Mouse (Mus musculus): ENCODE measurements at regions not wholly inside any gene's neighbourhood (a gene's known extent, or its start where the extent isn't known, plus 50 kb on each side); places are given as distances from the start of the nearest gene placed in this dataset.

DNA sequence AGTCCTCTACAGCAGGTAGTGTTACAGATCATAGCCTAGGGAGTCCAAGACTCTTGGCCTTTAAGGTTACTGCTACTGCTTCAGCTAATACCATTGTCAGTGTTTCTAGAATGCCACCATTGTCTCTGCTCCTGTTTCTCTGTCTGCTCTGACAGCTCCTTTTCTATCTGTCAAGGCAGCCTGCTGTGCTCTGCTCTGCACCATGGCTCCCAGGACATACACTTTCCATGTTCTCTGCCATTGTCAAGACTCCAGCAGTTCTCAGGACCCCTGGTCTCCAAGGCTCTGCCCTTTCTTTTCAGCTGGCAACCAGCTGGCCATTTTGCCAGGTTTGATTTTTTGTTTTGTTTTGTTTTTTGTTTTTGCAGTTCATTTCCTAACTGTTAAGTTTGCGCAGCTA lies 208.7 kb downstream of the Otol1 start:
- no peak for DNase-seq

DNA sequence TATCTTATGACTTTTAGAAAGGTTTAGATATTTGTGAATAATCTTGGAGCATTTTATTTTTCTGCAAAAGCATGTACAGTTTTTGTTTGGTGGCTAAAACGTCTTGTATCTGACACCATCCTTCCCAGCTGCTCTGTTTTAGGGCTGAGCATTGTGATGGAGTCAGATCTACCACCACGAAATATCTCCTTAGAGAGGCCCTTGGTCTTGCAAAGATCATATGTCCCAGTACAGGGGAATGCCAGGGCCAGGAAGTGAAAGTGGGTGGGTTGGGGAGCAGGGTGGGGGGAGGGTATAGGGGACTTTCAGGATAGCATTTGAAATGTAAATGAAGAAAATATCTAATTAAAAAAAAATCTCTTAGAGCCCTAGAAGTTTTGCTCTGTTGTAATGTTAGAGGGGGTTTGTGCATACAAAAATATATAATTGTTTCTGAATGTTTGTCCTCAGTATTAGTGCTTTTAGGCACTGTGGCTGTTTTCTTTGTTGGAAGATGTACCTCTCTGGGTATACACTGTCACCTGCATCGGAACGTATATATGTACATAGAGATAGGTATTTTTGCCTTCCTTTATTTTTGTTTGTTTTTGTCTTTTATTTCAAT lies 211.4 kb downstream of the Otol1 start:
- DNase-seq, result no peak

DNA sequence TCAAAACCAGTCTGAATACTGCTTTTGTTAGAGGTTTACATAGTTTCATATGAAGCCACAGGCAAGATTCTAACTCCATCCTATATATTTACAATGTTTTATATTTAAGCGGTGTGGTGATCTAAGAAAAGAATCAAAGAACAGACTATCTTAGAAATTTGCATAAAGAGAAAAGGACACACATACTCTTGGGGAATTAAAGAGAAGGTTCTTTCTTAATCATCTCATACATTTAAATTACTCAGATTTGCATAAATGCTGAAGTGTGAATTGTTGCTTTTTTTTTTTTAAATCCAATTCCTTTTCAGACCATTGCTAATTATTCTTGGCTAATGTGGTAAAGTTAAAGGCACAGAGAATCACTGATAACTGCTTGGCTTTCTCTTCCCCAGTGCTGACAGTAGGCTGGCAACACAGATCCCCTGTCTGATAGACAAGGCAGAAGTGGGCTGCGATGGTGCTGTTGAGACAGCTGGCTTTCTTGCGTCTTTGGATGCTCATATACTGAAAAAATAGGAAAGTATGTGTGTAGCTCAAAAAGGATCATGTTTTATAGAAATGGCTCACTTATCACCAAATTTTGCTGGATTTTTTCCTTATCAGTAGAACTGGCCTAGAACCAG lies 216.1 kb downstream of the Otol1 start:
- DNase-seq, result no peak

DNA sequence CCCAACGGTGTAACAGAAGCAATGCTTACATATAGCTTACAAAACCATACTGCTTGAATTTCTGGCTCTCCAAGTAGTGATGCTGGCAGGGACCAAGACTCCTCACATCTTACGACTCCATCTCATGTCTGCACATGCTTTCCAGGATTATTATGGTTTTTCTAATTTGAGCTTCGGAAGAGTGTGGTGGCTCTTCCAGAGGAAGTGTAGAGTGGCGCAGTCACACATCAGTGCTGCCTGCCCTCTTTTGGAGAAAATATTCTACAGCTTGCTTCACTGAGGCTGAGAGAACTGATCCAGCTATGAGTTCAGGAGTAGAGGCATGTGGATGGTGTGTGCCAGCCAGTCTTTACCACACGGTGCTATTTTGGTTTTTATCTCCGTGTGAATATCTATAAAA lies 217.4 kb downstream of the Otol1 start:
- DNase-seq, result no peak

DNA sequence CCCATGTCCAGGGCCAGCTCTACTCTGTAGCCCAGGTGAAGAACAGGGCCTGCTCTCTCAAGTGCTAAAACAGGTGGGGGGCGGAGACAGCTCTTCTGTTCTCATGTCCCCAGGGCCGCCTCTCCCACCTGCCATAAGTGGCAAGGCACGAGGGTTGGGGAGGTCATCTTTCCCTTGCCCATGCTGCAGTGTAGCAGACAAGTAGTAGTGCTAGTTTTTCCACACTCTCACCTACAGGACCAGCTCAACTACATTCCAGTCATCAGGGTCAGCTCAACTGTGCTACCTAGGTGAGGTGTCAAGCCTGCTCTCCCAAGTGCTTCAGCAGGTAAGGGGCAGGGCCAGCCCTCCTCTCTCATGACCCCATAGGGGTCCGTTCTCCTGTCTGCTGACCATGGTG lies 219.8 kb downstream of the Otol1 start:
- DNase-seq, result no peak

DNA sequence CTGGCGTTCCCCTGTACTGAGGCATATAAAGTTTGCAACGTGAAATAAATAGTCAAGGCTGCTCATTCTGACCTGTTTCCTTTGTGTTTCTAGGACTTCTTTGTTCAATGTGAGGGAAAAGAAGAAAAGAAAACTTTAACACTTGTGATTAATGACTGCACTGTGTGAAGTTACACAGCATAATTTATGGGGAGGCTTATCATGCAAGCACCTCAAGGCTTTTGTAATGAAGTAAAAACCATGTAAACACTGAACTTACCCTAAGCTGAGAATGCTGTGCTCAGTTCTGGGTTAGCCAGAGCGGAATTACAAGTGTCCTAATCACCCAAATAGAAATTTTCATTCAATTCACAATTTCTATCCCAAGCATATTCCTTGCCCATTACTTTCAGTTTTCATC lies 241.2 kb downstream of the Otol1 start:
- no peak for DNase-seq

DNA sequence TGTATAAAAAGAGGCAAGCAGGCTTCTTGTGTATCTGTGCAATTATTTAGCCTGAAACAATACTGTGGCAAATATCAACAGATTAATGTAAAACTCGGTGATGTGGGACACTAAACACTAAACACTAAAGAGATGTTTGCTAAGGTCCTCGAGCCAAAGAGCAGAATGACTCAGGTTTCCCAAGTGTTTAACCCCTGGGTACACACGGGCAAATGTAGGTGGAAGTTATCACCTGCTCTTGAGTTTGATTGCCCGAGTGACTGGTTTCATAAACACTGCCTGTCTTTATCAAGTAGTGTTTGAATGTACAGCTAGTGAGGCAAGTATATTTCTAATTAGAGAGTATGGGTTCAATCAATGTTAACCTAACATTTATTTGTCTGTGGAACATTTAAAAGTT lies 242.5 kb downstream of the Otol1 start:
- DNase-seq, result no peak

DNA sequence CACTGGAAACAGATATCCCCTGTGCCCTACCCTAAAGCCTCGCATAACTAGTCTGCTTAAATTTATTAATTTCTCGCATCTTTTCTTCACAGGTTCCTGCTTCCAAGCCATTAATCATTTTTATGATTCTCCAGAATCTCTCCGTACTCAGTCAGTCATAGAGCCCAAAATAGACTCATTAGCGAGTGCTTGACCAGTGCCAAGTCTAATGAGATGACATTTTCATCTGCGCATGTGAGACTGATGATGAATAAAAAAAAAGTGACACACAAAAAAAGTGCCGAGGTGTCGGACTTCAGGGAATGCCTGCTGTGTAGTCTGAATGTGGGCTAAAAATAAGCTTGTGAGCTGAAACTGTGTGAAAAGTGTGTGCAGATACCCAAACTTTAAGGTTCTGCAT lies 243.3 kb downstream of the Otol1 start:
- DNase-seq, result no peak

DNA sequence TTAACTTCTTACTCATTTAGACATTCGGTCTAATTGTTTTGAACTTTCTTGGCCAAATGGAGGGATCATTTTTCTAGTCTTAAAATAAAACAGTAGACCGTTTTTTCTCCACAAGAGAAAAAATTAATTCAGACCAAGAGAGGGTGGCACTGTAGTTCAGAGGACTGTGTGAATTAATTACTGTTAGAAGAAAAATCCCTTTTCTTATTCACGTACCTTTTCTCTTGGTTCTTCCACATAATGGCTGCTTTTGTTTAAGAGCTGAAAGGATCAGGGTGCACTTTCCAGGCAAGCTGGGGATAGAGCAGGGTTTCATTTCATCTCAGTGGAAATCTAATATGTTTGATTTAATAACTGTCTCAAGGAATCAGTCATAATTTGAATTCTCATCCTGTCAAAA lies 255.9 kb downstream of the Otol1 start:
- no peak for DNase-seq

DNA sequence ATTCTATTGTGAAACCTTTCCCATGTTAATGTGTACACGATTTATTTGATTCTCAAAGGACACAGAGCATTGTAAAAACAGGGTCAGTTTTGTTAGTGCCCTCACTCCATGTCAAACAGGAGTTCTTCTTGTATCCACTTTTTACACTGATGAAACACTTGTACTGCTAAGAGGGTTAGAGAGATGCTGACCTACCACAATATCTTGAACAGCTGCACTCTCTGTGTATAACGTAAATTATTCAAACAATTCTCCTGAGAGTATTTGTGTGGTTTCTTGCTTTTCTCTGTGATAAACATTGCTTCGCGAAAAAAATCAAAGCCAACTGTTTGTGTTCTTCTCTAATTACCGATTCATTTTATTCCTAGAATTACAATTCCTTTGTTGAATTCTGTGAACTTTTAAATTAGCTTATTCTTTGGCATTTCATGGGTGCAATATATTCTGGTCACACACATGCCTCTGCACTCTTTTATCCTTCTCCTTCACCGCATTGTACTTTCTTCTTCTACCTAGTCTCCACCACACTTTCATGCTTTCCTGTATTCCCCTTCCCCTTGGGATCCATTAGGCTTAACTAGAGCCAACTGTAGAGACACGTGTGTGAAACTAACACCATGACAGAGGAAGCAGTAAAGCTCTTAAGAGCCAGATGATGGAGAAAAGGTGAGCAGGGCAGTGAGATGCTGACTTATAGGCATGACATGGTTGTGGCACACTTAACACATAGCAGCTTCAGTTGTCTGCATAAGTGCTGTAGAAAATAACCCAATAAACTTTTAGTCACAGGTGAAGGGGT lies 281.4 kb downstream of the Otol1 start:
- no peak for DNase-seq

DNA sequence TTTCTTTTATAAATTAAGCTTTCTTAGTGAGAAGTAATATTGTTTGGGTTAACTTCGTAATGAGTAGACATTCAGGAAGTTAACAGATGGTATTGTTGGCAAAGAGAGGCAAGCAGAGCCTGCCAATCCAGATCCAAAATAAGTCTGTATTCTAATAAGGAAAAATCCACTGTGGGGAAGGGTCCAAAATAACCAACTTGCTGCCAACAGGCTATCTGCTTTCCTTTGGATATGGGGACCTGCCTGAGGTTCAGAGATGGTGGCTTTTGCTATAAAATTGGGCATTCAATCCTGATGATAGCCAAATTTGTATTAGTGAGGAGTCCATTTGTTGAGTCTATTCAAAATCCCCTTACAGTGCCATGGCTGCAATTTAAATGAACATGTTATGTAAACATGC lies 300.1 kb downstream of the Otol1 start:
- DNase-seq, result no peak

DNA sequence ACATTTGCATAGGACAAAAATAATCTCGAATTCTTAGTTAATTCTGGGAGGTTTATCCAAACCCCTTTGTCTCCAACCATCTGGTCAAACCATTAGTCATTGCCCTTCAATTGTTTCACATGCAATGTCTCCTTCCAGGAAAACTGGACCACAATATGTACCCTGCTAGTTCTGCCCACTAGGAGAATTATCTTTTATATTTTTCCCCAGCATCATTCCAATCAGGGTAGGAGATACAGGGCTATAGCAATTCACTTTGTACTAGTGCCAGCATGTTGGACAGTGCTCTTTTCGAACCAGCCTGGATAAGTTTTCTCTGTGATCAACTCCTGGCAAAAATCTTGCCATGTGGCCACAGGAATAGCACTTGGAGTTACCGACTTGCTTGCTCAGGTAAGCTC lies 300.6 kb downstream of the Otol1 start:
- no peak for DNase-seq

DNA sequence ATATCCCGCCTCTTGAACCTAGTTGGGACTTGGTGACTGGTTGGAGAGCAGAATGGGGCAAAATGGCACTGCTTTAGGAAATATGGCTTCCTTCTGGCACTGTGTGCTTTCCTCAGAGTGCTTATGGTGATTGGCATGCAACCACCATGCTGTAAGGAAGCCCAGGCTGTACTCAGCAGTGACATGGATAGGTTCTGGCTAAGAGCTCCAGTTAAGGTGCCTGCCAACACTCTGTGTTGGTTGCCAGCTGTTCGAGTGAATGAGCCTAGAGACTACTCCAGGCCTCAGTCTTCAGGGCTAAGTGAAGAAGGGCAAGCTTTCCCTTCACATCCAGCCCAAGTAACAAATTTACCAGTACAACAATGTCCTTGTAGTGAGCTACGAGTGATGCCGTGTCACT lies 301.9 kb downstream of the Otol1 start:
- DNase-seq, result no peak

DNA sequence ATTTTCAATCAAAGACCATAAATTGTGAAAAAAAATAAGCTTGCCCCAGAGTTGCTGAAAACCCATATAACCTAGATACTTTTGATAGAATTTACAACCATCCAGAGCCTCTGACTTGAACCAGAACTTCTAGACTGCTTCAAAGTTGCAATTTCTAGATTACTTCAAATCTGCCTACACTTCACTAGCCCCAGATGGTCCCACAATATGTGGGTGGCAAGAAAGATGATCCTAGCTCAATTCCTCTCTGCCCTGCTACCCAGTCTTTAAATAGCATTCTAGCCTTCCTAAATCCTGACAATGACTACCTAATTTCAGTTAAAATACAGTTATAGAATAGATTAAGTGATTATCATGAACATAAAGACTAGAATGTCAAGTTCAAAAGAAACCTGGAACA lies 303.6 kb downstream of the Otol1 start:
- no peak for DNase-seq

DNA sequence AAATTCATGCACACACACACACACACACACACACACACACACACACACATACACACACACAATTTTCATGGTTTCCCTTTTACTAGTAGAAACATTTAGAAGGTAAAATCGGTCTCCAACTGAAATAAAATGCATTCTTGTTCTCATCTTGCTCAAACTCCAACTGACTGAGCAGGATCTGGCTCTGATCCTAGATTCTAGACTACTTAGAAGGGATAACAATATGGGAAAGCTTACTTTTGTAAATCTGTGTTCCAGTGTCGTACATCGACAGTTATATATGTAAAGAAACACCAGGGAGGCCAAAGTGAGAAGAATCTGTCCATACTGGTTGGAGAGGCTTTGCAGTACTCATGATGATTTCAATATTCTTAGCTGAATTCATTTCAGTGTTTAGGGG lies 304.6 kb downstream of the Otol1 start:
- DNase-seq, result no peak

DNA sequence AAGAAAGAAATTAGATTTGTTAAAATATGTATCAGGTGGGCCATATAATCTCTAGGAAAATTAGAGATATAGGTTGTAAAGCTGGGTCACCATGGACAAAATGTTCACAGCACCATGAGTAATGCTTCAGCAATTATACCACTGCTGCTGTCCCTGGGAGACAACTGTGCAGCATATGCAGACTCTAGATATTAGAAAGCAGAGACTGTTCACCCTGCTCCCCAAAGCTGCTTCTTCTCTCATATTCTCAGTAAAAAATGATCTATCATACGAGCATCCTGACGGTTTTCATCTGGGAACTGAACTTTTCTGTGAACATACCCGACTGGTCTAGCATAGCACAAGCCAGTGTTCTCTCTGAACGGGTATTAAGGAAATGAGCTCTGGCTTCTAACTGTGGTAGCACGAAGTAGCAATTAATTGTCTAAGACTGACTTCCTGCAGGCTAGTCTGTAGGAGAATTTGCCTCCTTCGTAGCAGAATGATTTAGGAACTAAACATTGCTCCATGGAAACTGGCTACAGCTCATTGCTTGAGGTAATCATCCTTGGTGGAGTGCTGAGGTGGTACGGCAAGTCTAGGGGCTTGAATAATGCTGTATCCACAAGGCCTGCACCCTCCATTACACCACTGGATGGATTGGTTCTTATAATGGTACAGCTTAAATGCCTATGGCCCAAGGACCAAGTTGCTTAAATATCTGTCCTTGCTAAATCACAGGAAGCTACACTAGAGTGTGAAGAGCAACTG lies 305.9 kb downstream of the Otol1 start:
- no peak for DNase-seq

DNA sequence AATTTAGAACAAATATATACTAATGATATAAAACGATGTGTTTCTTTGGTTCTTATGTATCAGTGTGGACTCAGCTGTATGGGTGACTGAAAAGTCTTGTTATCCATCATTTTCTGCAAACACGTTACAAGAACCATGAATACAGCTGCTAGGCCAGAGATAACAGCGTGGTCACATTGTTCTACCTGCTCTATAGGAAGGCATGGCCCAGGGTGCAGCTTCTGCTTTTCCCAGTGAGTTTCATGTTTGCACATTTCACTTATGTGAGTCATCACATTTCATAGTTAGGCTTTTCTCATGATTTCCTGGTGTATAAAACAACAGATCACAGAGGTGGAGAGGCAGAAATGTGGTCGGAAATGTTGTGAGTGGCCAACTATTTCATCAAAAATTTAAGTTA lies 306.8 kb downstream of the Otol1 start:
- no peak for DNase-seq

DNA sequence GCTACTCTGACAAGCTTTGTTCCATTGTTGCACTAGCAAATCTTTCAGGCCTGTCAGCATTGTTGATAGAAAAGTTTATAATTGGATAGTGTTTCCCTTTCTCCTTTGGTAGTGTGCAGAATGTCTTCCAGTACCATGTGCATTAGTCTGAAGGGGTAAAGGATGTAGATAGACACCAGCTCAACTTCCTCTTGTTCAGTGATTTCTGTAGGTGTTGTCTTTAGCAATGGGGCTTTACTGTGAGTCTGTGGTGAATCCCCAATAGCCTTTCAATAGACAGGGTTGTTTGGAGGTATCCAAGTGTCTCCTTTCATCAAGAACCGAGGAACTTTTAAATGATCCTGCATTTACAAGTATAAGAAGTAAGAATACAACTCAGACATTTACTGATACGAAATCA lies 311.0 kb downstream of the Otol1 start:
- DNase-seq, result no peak

DNA sequence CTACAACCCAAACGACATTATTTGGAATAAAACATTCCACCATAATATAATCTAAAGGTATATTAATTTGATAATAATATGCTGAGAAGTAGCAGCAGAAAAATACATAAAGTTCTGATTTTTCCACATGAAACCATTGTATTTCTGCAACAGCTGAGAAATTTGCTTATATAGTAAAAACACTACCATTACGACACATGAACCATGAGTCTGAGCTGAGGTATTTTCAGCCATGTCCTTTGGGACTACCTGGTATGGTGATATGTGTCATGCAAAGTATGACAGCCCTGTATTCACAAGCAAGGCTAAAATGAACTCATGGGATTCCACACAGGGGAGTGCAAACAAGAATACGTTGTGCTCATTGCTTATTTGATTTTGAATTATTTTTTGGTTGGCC lies 311.7 kb downstream of the Otol1 start:
- no peak for DNase-seq

DNA sequence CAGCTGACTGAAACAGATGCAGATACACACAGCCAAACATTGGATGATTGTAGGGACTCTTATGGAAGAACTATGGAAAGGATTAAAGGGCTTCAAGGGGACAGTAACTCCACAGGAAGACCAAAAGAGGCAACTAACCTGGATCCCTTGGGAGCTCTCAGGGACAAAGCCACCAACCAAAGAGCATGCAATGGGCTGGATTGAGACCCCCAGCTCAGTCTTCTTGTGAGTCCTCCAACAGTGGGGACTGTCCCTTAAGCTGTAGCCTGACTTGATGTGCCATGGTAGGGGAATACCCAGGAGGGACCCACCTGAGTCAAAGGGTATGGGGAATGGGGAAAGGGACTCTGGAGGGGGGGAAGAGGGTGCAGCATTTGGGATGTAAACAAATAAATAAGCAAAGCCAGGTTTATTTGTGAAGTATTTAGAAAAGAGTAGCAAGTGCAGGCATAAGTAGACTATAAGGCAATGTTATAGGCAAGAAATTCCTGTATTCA lies 313.8 kb downstream of the Otol1 start:
- DNase-seq, result no peak

DNA sequence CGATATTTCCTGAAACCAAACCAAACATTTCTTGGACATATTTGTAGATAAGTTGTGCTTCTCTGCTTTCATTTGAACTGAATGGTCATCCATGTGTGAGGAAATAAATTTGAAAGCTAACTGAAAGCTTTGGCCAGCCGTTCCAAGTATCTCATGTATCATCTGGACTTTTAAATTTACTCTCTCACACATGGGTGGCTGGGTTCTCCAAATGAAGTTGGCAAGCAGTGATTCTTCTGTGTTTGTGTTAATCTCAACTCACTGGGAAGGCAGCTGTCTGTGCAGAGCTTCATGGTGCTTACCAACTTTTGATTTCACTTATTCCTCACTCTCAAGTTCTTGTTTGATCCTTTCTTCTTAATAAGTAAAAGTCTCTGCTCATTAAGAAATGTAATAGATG lies 317.3 kb downstream of the Otol1 start:
- no peak for DNase-seq
